Mouse (Mus musculus): ENCODE measurements around the gene S1pr2. TPM values are rescaled to one million over a fixed set of nuclear protein-coding genes. Genes with fewer than 3 reads are reported as not detected.

S1pr2 gene
- total RNA-seq, 2 experiments from 2014 or later = 0.17 to 1.5 TPM

DNA sequence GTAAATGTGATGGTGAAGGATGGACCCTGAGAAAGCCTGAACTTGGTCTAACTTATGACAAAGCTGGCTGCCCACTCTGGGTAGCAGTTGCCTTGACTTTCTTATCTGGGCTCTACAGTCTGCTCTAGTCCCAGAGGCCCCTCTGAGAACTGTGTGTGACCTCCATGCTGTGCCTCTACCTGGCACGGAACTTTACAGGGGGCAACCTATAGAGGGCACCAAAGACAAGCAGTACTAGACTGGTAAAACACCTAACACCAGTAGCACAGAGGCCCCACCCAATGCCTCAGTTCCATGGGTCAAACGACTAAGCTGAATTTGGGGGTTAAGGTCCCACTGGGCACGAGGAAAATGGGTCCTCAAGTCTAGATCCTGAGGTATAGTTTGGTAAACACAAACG is 60.4 kb downstream of the S1pr2 start:
- peak; percentile 68 for ATAC-seq (replicated peaks; ENCODE audit: low FRiP score, poor library complexity, severe bottlenecking)

Other genes with a start within 250 kb of the S1pr2 start
- not detected in 2 replicates for gene Olfm2, start 230.4 kb downstream of the S1pr2 start, total RNA-seq (2015; ENCODE audit: low replicate concordance)
- not detected in 2 replicates for gene Olfm2, start 230.4 kb downstream of the S1pr2 start, total RNA-seq (2017; ENCODE audit: low replicate concordance)
- not detected in 2 replicates for gene Col5a3, start 161.7 kb downstream of the S1pr2 start, total RNA-seq (2015; ENCODE audit: low replicate concordance)
- 0.26 TPM in 1 of 2 replicates, not detected in the other for gene Col5a3, start 161.7 kb downstream of the S1pr2 start, total RNA-seq (2017; ENCODE audit: low replicate concordance)
- not detected in 2 replicates for gene Rdh8, start 158.3 kb downstream of the S1pr2 start, total RNA-seq (2015; ENCODE audit: low replicate concordance)
- gene Rdh8, start 158.3 kb downstream of the S1pr2 start, total RNA-seq (2017; ENCODE audit: low replicate concordance) = not detected in 2 replicates
- 1.3 and 1.5 TPM in 2 replicates for gene A230050P20Rik, start 108.1 kb downstream of the S1pr2 start, total RNA-seq (2015; ENCODE audit: low replicate concordance)
- gene A230050P20Rik, start 108.1 kb downstream of the S1pr2 start, total RNA-seq (2017; ENCODE audit: low replicate concordance) = 1.4 and 4.9 TPM in 2 replicates
- not detected in 2 replicates for gene Angptl6, start 97.1 kb downstream of the S1pr2 start, total RNA-seq (2015; ENCODE audit: low replicate concordance)
- gene Angptl6, start 97.1 kb downstream of the S1pr2 start, total RNA-seq (2017; ENCODE audit: low replicate concordance) = not detected in 2 replicates
- 2.3 and 9.8 TPM in 2 replicates for gene Ppan, start 88.6 kb downstream of the S1pr2 start, total RNA-seq (2015; ENCODE audit: low replicate concordance)
- 13.0 and 15.4 TPM in 2 replicates for gene Ppan, start 88.6 kb downstream of the S1pr2 start, total RNA-seq (2017; ENCODE audit: low replicate concordance)
- 26.3 and 41.0 TPM in 2 replicates for gene Eif3g, start 78.2 kb downstream of the S1pr2 start, total RNA-seq (2015; ENCODE audit: low replicate concordance)
- 23.2 and 23.7 TPM in 2 replicates for gene Eif3g, start 78.2 kb downstream of the S1pr2 start, total RNA-seq (2017; ENCODE audit: low replicate concordance)
- gene Dnmt1, start 16.9 kb downstream of the S1pr2 start, total RNA-seq (2015; ENCODE audit: low replicate concordance) = 28.1 and 47.9 TPM in 2 replicates
- gene Dnmt1, start 16.9 kb downstream of the S1pr2 start, total RNA-seq (2017; ENCODE audit: low replicate concordance) = 69.1 and 92.4 TPM in 2 replicates
- 7.9 and 19.0 TPM in 2 replicates for gene Mrpl4, start 26.0 kb upstream of the S1pr2 start, total RNA-seq (2015; ENCODE audit: low replicate concordance)
- gene Mrpl4, start 26.0 kb upstream of the S1pr2 start, total RNA-seq (2017; ENCODE audit: low replicate concordance) = 6.8 and 11.4 TPM in 2 replicates
- gene Icam1, start 39.2 kb upstream of the S1pr2 start, total RNA-seq (2015; ENCODE audit: low replicate concordance) = 0.84 and 1.2 TPM in 2 replicates
- gene Icam1, start 39.2 kb upstream of the S1pr2 start, total RNA-seq (2017; ENCODE audit: low replicate concordance) = 2.2 and 2.3 TPM in 2 replicates
- 39.2 and 40.8 TPM in 2 replicates for gene Icam4, start 52.6 kb upstream of the S1pr2 start, total RNA-seq (2015; ENCODE audit: low replicate concordance)
- gene Icam4, start 52.6 kb upstream of the S1pr2 start, total RNA-seq (2017; ENCODE audit: low replicate concordance) = 20.6 and 35.8 TPM in 2 replicates
- 0.58 TPM in 1 of 2 replicates, not detected in the other for gene Icam5, start 55.3 kb upstream of the S1pr2 start, total RNA-seq (2015; ENCODE audit: low replicate concordance)
- gene Icam5, start 55.3 kb upstream of the S1pr2 start, total RNA-seq (2017; ENCODE audit: low replicate concordance) = 4.7 and 5.4 TPM in 2 replicates
- gene Zglp1, start 90.3 kb upstream of the S1pr2 start, total RNA-seq (2015; ENCODE audit: low replicate concordance) = not detected in 2 replicates
- gene Zglp1, start 90.3 kb upstream of the S1pr2 start, total RNA-seq (2017; ENCODE audit: low replicate concordance) = not detected in 2 replicates
- gene Gm49373, start 96.3 kb upstream of the S1pr2 start, total RNA-seq (2015; ENCODE audit: low replicate concordance) = 2.3 TPM in 1 of 2 replicates, not detected in the other
- not detected in 2 replicates for gene Gm49373, start 96.3 kb upstream of the S1pr2 start, total RNA-seq (2017; ENCODE audit: low replicate concordance)
- 8.4 TPM in 1 of 2 replicates, not detected in the other for gene Fdx1l, start 96.8 kb upstream of the S1pr2 start, total RNA-seq (2015; ENCODE audit: low replicate concordance)
- gene Fdx1l, start 96.8 kb upstream of the S1pr2 start, total RNA-seq (2017; ENCODE audit: low replicate concordance) = 1.4 and 13.7 TPM in 2 replicates
- gene Gm38431, start 115.2 kb upstream of the S1pr2 start, total RNA-seq (2015; ENCODE audit: low replicate concordance) = 19.4 and 20.9 TPM in 2 replicates
- gene Gm38431, start 115.2 kb upstream of the S1pr2 start, total RNA-seq (2017; ENCODE audit: low replicate concordance) = 1.8 and 3.6 TPM in 2 replicates
- 4.0 and 11.7 TPM in 2 replicates for gene Raver1, start 115.2 kb upstream of the S1pr2 start, total RNA-seq (2015; ENCODE audit: low replicate concordance)
- 3.8 and 7.8 TPM in 2 replicates for gene Raver1, start 115.2 kb upstream of the S1pr2 start, total RNA-seq (2017; ENCODE audit: low replicate concordance)
- gene Tyk2, start 154.5 kb upstream of the S1pr2 start, total RNA-seq (2015; ENCODE audit: low replicate concordance) = 2.7 and 4.2 TPM in 2 replicates
- gene Tyk2, start 154.5 kb upstream of the S1pr2 start, total RNA-seq (2017; ENCODE audit: low replicate concordance) = 3.3 and 5.3 TPM in 2 replicates
- gene Cdc37, start 173.2 kb upstream of the S1pr2 start, total RNA-seq (2015; ENCODE audit: low replicate concordance) = 21.9 and 29.8 TPM in 2 replicates
- gene Cdc37, start 173.2 kb upstream of the S1pr2 start, total RNA-seq (2017; ENCODE audit: low replicate concordance) = 35.5 and 75.3 TPM in 2 replicates
- 2.5 and 2.7 TPM in 2 replicates for gene Pde4a, start 188.9 kb upstream of the S1pr2 start, total RNA-seq (2015; ENCODE audit: low replicate concordance)
- 0.77 and 1.1 TPM in 2 replicates for gene Pde4a, start 188.9 kb upstream of the S1pr2 start, total RNA-seq (2017; ENCODE audit: low replicate concordance)

Measured in erythroblast, adult 5-6 weeks (primary cell).